Mouse (Mus musculus): Measurements from ENCODE around the gene Gbf1.

- TF ChIP-seq CTCF (IDR thresholded peaks at IDR 0.05; ENCODE audit: low read depth, low read length) = no peak
- no peak for TF ChIP-seq EP300 (IDR thresholded peaks at IDR 0.05; ENCODE audit: insufficient read depth, low read depth, low read length)
Measured at GRCm38 (mm10) chr19:46320076-46320785, 167.9 kb downstream of the Gbf1 start.

Data from ES-Bruce4 (cell line).